Mouse (Mus musculus): Measurements from ENCODE around the gene Fat1. TPM values are rescaled to one million over a fixed set of nuclear protein-coding genes. Genes with fewer than 3 reads are reported as not detected.

Fat1 gene
- polyA plus RNA-seq, 1 experiment from 2014 or later: 22.2 TPM

GRCm38 (mm10) chr8:44930058-44930457 is 5.2 kb upstream of the Fat1 start:
- WGBS: 84% methylated on average over 3 of the region's 3 CpGs
- Histone ChIP-seq H3K4me3 (ENCODE audit: control insufficient read depth in 1 of 2, insufficient read depth in 1 of 2, low read depth in 1 of 2, low read length in 2 of 2) (no peak overlapping the region), H3K9ac (ENCODE audit: low read length) (no peak overlapping the region), H3K27ac (replicated peaks in 1 of 2; ENCODE audit: control insufficient read depth in 1 of 2, insufficient read depth in 1 of 2, low read depth in 2 of 2, low read length in 2 of 2) (no peak overlapping the region), H3K9me3 (ENCODE audit: control insufficient read depth, low read length) (peaks cover 11% of the 10 kb centered on the region), H3K4me1 (ENCODE audit: control insufficient read depth in 2 of 2, insufficient read depth in 2 of 2, low read length in 2 of 2) (peaks cover 0 to 9% of the 10 kb centered on the region in 2 experiments; a peak in 2 of 4 replicates), H3K36me3 (ENCODE audit: control insufficient read depth, insufficient read depth, low read length) (no peaks in the 10 kb centered on the region), H3K27me3 (ENCODE audit: control insufficient read depth, insufficient read depth, low read length) (no peaks in the 10 kb centered on the region), H3K4me2 (ENCODE audit: low read length) (no peak overlapping the region)
- no peak for ATAC-seq (ENCODE audit: insufficient number of reproducible peaks, insufficient read depth, low FRiP score, low read depth)

GRCm38 (mm10) chr8:44932546-44933342 is 2.5 kb upstream of the Fat1 start:
- H3K4me3 ChIP-seq (ENCODE audit: control insufficient read depth in 1 of 2, insufficient read depth in 1 of 2, low read depth in 1 of 2, low read length in 2 of 2): no peak overlapping the region
- H3K9me3 ChIP-seq (ENCODE audit: control insufficient read depth, low read length): peaks cover 11% of the 10 kb centered on the region
- no peaks in the 10 kb centered on the region for H3K27me3 ChIP-seq (ENCODE audit: control insufficient read depth, insufficient read depth, low read length)
- no peak overlapping the region for H3K4me2 ChIP-seq (ENCODE audit: low read length)
- no peak overlapping the region for H3K27ac ChIP-seq (replicated peaks in 1 of 2; ENCODE audit: control insufficient read depth in 1 of 2, insufficient read depth in 1 of 2, low read depth in 2 of 2, low read length in 2 of 2)
- no peak overlapping the region for H3K9ac ChIP-seq (ENCODE audit: low read length)
- peaks cover 0 to 9% of the 10 kb centered on the region in 2 experiments; a peak in 2 of 4 replicates for H3K4me1 ChIP-seq (ENCODE audit: control insufficient read depth in 2 of 2, insufficient read depth in 2 of 2, low read length in 2 of 2)
- WGBS: 88% methylated on average over 9 of the region's 9 CpGs
- no peak for ATAC-seq (ENCODE audit: insufficient number of reproducible peaks, insufficient read depth, low FRiP score, low read depth)
- no peaks in the 10 kb centered on the region for H3K36me3 ChIP-seq (ENCODE audit: control insufficient read depth, insufficient read depth, low read length)

GRCm38 (mm10) chr8:44933478-44933877 is 1.8 kb upstream of the Fat1 start:
- no peak for ATAC-seq (ENCODE audit: insufficient number of reproducible peaks, insufficient read depth, low FRiP score, low read depth)
- H3K4me2 ChIP-seq (ENCODE audit: low read length): peak overlapping the region; percentile 90
- H3K9ac ChIP-seq (ENCODE audit: low read length): no peak overlapping the region

GRCm38 (mm10) chr8:44934416-44934815 is 831 bp upstream of the Fat1 start:
- Histone ChIP-seq H3K4me2 (ENCODE audit: low read length) (peak overlapping the region; percentile 90), H3K4me3 (ENCODE audit: control insufficient read depth in 1 of 2, insufficient read depth in 1 of 2, low read depth in 1 of 2, low read length in 2 of 2) (peak overlapping the region; percentile 73 to 80), H3K9ac (ENCODE audit: low read length) (peak overlapping the region; percentile 89), H3K36me3 (ENCODE audit: control insufficient read depth, insufficient read depth, low read length) (no peaks in the 10 kb centered on the region), H3K27me3 (ENCODE audit: control insufficient read depth, insufficient read depth, low read length) (no peaks in the 10 kb centered on the region), H3K27ac (replicated peaks in 1 of 2; ENCODE audit: control insufficient read depth in 1 of 2, insufficient read depth in 1 of 2, low read depth in 2 of 2, low read length in 2 of 2) (peak overlapping the region; percentile 93 to 94), H3K4me1 (ENCODE audit: control insufficient read depth in 2 of 2, insufficient read depth in 2 of 2, low read length in 2 of 2) (peaks cover 0 to 10% of the 10 kb centered on the region in 2 experiments; a peak in 2 of 4 replicates), H3K9me3 (ENCODE audit: control insufficient read depth, low read length) (peaks cover 3% of the 10 kb centered on the region)
- 2% methylated on average over 13 of the region's 13 CpGs for WGBS
- no peak for ATAC-seq (ENCODE audit: insufficient number of reproducible peaks, insufficient read depth, low FRiP score, low read depth)

More at GRCm38 (mm10) chr8:44933478-44933877, 1.8 kb upstream of the Fat1 start:
- 46% methylated on average over 6 of the region's 6 CpGs for WGBS
- Histone ChIP-seq H3K4me3 (ENCODE audit: control insufficient read depth in 1 of 2, insufficient read depth in 1 of 2, low read depth in 1 of 2, low read length in 2 of 2) (peak overlapping the region in 1 of 2 experiments; percentile 80; a peak in 2 of 4 replicates), H3K9me3 (ENCODE audit: control insufficient read depth, low read length) (peaks cover 9% of the 10 kb centered on the region), H3K27me3 (ENCODE audit: control insufficient read depth, insufficient read depth, low read length) (no peaks in the 10 kb centered on the region), H3K4me1 (ENCODE audit: control insufficient read depth in 2 of 2, insufficient read depth in 2 of 2, low read length in 2 of 2) (peaks cover 0 to 9% of the 10 kb centered on the region in 2 experiments; a peak in 2 of 4 replicates), H3K36me3 (ENCODE audit: control insufficient read depth, insufficient read depth, low read length) (no peaks in the 10 kb centered on the region), H3K27ac (replicated peaks in 1 of 2; ENCODE audit: control insufficient read depth in 1 of 2, insufficient read depth in 1 of 2, low read depth in 2 of 2, low read length in 2 of 2) (no peak overlapping the region)

GRCm38 (mm10) chr8:44935741-44936140 is 494 bp downstream of the Fat1 start:
- Histone ChIP-seq H3K4me3 (ENCODE audit: control insufficient read depth in 1 of 2, insufficient read depth in 1 of 2, low read depth in 1 of 2, low read length in 2 of 2) (peak overlapping the region; percentile 73 to 80), H3K27ac (replicated peaks in 1 of 2; ENCODE audit: control insufficient read depth in 1 of 2, insufficient read depth in 1 of 2, low read depth in 2 of 2, low read length in 2 of 2) (peak overlapping the region; percentile 93 to 94), H3K4me2 (ENCODE audit: low read length) (peak overlapping the region; percentile 90), H3K36me3 (ENCODE audit: control insufficient read depth, insufficient read depth, low read length) (no peaks in the 10 kb centered on the region), H3K9ac (ENCODE audit: low read length) (peak overlapping the region; percentile 89), H3K27me3 (ENCODE audit: control insufficient read depth, insufficient read depth, low read length) (no peaks in the 10 kb centered on the region), H3K4me1 (ENCODE audit: control insufficient read depth in 2 of 2, insufficient read depth in 2 of 2, low read length in 2 of 2) (peaks cover 0 to 19% of the 10 kb centered on the region in 2 experiments; a peak in 2 of 4 replicates), H3K9me3 (ENCODE audit: control insufficient read depth, low read length) (no peaks in the 10 kb centered on the region)
- peak; percentile 48; the same call in 1 of the 2 replicates for ATAC-seq (ENCODE audit: insufficient number of reproducible peaks, insufficient read depth, low FRiP score, low read depth)
- under 1% methylated on average over 24 of the region's 24 CpGs for WGBS

- Histone ChIP-seq H3K4me2 (ENCODE audit: low read length) (peak overlapping the region; percentile 90), H3K9me3 (ENCODE audit: control insufficient read depth, low read length) (no peaks in the 10 kb centered on the region), H3K27ac (replicated peaks in 1 of 2; ENCODE audit: control insufficient read depth in 1 of 2, insufficient read depth in 1 of 2, low read depth in 2 of 2, low read length in 2 of 2) (peak overlapping the region; percentile 87 to 94), H3K4me1 (ENCODE audit: control insufficient read depth in 2 of 2, insufficient read depth in 2 of 2, low read length in 2 of 2) (peaks cover 0 to 24% of the 10 kb centered on the region in 2 experiments; a peak in 2 of 4 replicates), H3K4me3 (ENCODE audit: control insufficient read depth in 1 of 2, insufficient read depth in 1 of 2, low read depth in 1 of 2, low read length in 2 of 2) (peak overlapping the region; percentile 73 to 80), H3K27me3 (ENCODE audit: control insufficient read depth, insufficient read depth, low read length) (no peaks in the 10 kb centered on the region), H3K9ac (ENCODE audit: low read length) (peak overlapping the region; percentile 89), H3K36me3 (ENCODE audit: control insufficient read depth, insufficient read depth, low read length) (no peaks in the 10 kb centered on the region)
- ATAC-seq (ENCODE audit: insufficient number of reproducible peaks, insufficient read depth, low FRiP score, low read depth): no peak
- WGBS: under 1% methylated on average over 16 of the region's 16 CpGs
These were observed 1.3 kb downstream of the Fat1 start for GRCm38 (mm10) chr8:44936481-44936961.

- H3K27ac ChIP-seq (replicated peaks in 1 of 2; ENCODE audit: control insufficient read depth in 1 of 2, insufficient read depth in 1 of 2, low read depth in 2 of 2, low read length in 2 of 2): peak overlapping the region; percentile 87 to 94
- under 1% methylated on average over 34 of the region's 34 CpGs for WGBS
- ATAC-seq (ENCODE audit: insufficient number of reproducible peaks, insufficient read depth, low FRiP score, low read depth): no peak
These were observed 2.0 kb downstream of the Fat1 start for GRCm38 (mm10) chr8:44937141-44937825.

More at GRCm38 (mm10) chr8:44937141-44937825, 2.0 kb downstream of the Fat1 start:
- H3K9ac ChIP-seq (ENCODE audit: low read length): peak overlapping the region; percentile 89
- H3K4me3 ChIP-seq (ENCODE audit: control insufficient read depth in 1 of 2, insufficient read depth in 1 of 2, low read depth in 1 of 2, low read length in 2 of 2): peak overlapping the region; percentile 73 to 80
- H3K4me1 ChIP-seq (ENCODE audit: control insufficient read depth in 2 of 2, insufficient read depth in 2 of 2, low read length in 2 of 2): peaks cover 4 to 24% of the 10 kb centered on the region in 2 experiments; a peak in 3 of 4 replicates
- H3K4me2 ChIP-seq (ENCODE audit: low read length): peak overlapping the region; percentile 90
- H3K36me3 ChIP-seq (ENCODE audit: control insufficient read depth, insufficient read depth, low read length): 0 out of 2 replicates have a peak, but pooled peaks cover 3% of the 10 kb centered on the region
- no peaks in the 10 kb centered on the region for H3K27me3 ChIP-seq (ENCODE audit: control insufficient read depth, insufficient read depth, low read length)
- H3K9me3 ChIP-seq (ENCODE audit: control insufficient read depth, low read length): no peaks in the 10 kb centered on the region

Measured in heart, embryonic 14.5 days (tissue).